Mouse (Mus musculus) limb, embryonic 12.5 days (tissue): ENCODE measurements around the gene Dbp. TPM values are rescaled to one million over a fixed set of nuclear protein-coding genes. Genes with fewer than 3 reads are reported as not detected.

ENCODE experiments used
- ATAC-seq: fragments of 200-750 bp; cut with Nextera tagmentation; 2 replicates; pipeline ENCODE4 v1.8.0; 2017; ENCODE audit warnings: low read depth, moderate TSS enrichment; ENCODE audit not compliant: insufficient number of reproducible peaks, insufficient read depth, low FRiP score, low TSS enrichment
- H3K27ac ChIP-seq: fragments of 300-500 bp; sonication (generic); 2 replicates; pipeline ENCODE4 v1.5.1; 2016; ENCODE audit warnings: mild to moderate bottlenecking, moderate library complexity
- H3K27me3 ChIP-seq: fragments of 300-500 bp; sonication (generic); 2 replicates; pipeline ENCODE4 v1.6.1; 2016; ENCODE audit warnings: mild to moderate bottlenecking, moderate library complexity
- H3K36me3 ChIP-seq: fragments of 300-500 bp; sonication (generic); 2 replicates; pipeline ENCODE4 v1.6.1; 2016; ENCODE audit warnings: mild to moderate bottlenecking, moderate library complexity
- H3K4me1 ChIP-seq: fragments of 300-500 bp; sonication (generic); replicated peaks from 2 replicates; pipeline ENCODE4 v1.6.1; 2016
- H3K4me2 ChIP-seq: fragments of 300-500 bp; sonication (generic); 2 replicates; pipeline ENCODE4 v1.6.1; 2016; ENCODE audit warnings: mild to moderate bottlenecking, moderate library complexity
- H3K4me3 ChIP-seq: fragments of 300-500 bp; sonication (generic); replicated peaks from 2 replicates; pipeline ENCODE4 v1.5.1; 2016; ENCODE audit warnings: mild to moderate bottlenecking
- H3K9ac ChIP-seq: fragments of 300-500 bp; sonication (generic); replicated peaks from 2 replicates; pipeline ENCODE4 v1.6.1; 2016; ENCODE audit warnings: mild to moderate bottlenecking, moderate library complexity
- H3K9me3 ChIP-seq: fragments of 300-500 bp; sonication (generic); 2 replicates; pipeline ENCODE4 v1.6.1; 2016; ENCODE audit warnings: mild to moderate bottlenecking, moderate library complexity
- WGBS: fragments of 180-500 bp; shearing (Covaris S2); methylation state at CpG from one replicate; pipeline ENCODE4 v1.1.7; 2016; 5-methylcytosine and 5-hydroxymethylcytosine counted together
- polyA plus RNA-seq: library from polyadenylated mRNA; unstranded; fragments of >200 nt; fragmentation: Nextera tagmentation; extraction: Ambion mirVana; gene quantifications from 2 replicates; pipeline ENCODE4 v1.2.1, GENCODE M21; 2016

The Dbp gene
- polyA plus RNA-seq, 1 experiment from 2014 or later, result 6.4 TPM

DNA sequence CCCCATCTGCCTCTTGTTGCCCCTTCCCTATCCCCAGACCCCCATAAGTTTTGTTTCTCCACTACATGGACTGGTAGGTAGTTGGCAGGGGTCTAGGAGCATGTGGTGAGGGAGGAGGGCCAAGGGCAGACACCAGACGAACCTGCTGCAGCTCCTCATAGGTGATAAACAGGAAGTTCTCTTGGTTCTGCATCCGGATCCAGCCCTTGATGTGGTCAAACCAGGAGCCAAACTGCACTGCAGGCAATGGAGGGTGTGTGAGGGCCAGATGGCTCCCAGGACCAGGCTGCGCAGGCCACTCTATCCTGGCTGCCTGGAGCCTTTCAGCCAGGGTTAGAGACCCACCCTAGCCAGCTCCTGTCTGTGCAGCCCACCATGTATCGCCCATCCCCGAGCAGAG is 28.6 kb downstream of the Dbp start:
- no peak overlapping the region for H3K27ac ChIP-seq
- peaks cover 13% of the 10 kb centered on the region for H3K4me1 ChIP-seq
- ATAC-seq, result no peak
- no peak overlapping the region for H3K4me2 ChIP-seq
- no peaks in the 10 kb centered on the region for H3K27me3 ChIP-seq
- WGBS, result 72% methylated on average over 5 of the region's 5 CpGs
- peaks cover 15% of the 10 kb centered on the region for H3K36me3 ChIP-seq
- H3K9me3 ChIP-seq, result no peaks in the 10 kb centered on the region
- H3K9ac ChIP-seq, result no peak overlapping the region
- H3K4me3 ChIP-seq, result no peak overlapping the region

- ATAC-seq, result peak; percentile 81; the same call in 1 of the 2 replicates
- H3K4me1 ChIP-seq, result 0 out of 2 replicates have a peak, but pooled peaks cover 4% of the 10 kb centered on the region
- no peak overlapping the region for H3K27ac ChIP-seq
- H3K27me3 ChIP-seq, result no peaks in the 10 kb centered on the region
- H3K4me3 ChIP-seq, result no peak overlapping the region
- no peak overlapping the region for H3K9ac ChIP-seq
- 7% methylated on average over 9 of the region's 9 CpGs for WGBS
- no peak overlapping the region for H3K4me2 ChIP-seq
- no peaks in the 10 kb centered on the region for H3K36me3 ChIP-seq
- no peaks in the 10 kb centered on the region for H3K9me3 ChIP-seq
Measured at GRCm38 (mm10) chr7:45739162-45739763, 34.4 kb downstream of the Dbp start.

- Histone ChIP-seq H3K36me3 (no peaks in the 10 kb centered on the region), H3K4me2 (no peak overlapping the region), H3K4me3 (no peak overlapping the region), H3K27ac (no peak overlapping the region), H3K4me1 (0 out of 2 replicates have a peak, but pooled peaks cover 4% of the 10 kb centered on the region), H3K27me3 (no peaks in the 10 kb centered on the region), H3K9me3 (no peaks in the 10 kb centered on the region), H3K9ac (no peak overlapping the region)
- 76% methylated on average over 10 of the region's 10 CpGs for WGBS
- no peak for ATAC-seq
Measured at GRCm38 (mm10) chr7:45739820-45740219, 34.9 kb downstream of the Dbp start.

GRCm38 (mm10) chr7:45741308-45741707 is 36.4 kb downstream of the Dbp start:
- WGBS, result 85% methylated on average over 12 of the region's 12 CpGs
- Histone ChIP-seq H3K4me1 (0 out of 2 replicates have a peak, but pooled peaks cover 4% of the 10 kb centered on the region), H3K36me3 (no peaks in the 10 kb centered on the region), H3K4me3 (no peak overlapping the region), H3K27ac (no peak overlapping the region), H3K9me3 (no peaks in the 10 kb centered on the region), H3K4me2 (no peak overlapping the region), H3K9ac (no peak overlapping the region), H3K27me3 (no peaks in the 10 kb centered on the region)
- no peak for ATAC-seq

- Histone ChIP-seq H3K27ac (no peak overlapping the region), H3K4me3 (peak overlapping the region; percentile 26), H3K9ac (0 out of 2 replicates have a peak overlapping the region, but pooled peaks have one; percentile 28), H3K36me3 (no peaks in the 10 kb centered on the region), H3K9me3 (0 out of 2 replicates have a peak, but pooled peaks cover 3% of the 10 kb centered on the region), H3K4me2 (peak overlapping the region; percentile 47), H3K4me1 (0 out of 2 replicates have a peak, but pooled peaks cover 4% of the 10 kb centered on the region), H3K27me3 (no peaks in the 10 kb centered on the region)
- WGBS, result 31% methylated on average over 11 of the region's 11 CpGs
- 0 out of 2 replicates have a peak, but pooled peaks have one; percentile 33 for ATAC-seq
Measured at GRCm38 (mm10) chr7:45741777-45742176, 36.9 kb downstream of the Dbp start.

DNA sequence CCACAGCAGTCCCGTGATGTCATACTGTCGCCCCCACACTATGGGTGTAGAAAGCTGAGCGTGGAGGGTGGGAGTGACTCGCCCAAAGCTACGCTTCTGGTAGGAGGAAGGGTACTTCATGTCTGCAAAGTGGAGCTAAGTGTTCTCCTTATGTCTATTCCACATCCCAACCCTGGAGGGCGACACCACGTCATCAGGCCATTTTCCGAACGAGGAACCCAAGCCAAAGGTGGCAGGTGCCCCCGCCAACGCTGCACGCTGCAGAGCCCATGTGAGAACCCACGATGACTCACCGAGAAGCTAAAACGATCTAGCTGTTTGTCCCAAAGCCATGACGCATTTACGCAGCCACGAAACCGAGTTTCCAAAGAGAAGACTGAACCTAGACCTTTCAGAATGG is 37.5 kb downstream of the Dbp start:
- no peak for ATAC-seq
- no peaks in the 10 kb centered on the region for H3K27me3 ChIP-seq
- WGBS, result 31% methylated on average over 19 of the region's 19 CpGs

DNA sequence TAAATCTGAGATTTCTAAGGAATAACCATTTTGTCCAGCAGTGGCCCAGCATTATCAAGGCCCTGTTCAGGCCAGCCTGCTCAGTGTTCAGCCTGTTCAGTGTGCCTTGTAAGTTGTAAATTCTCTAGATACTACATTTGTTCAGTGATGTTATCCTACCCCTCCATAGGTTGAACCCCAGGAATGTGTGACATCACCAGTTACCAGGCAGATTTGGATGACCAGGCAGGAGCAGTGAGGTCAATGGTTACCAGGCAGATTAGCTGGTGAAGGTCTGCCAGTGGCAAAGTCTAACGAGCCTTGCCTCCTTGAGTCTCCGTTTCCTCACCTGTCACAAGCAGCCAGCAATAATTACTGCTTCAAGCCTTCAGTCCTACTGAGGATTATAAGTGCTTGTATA is 39.5 kb downstream of the Dbp start:
- no peak; the same call in 1 of the 2 replicates for ATAC-seq
- Histone ChIP-seq H3K4me3 (no peak overlapping the region), H3K9ac (no peak overlapping the region), H3K4me2 (no peak overlapping the region), H3K4me1 (peaks cover 8% of the 10 kb centered on the region), H3K27ac (no peak overlapping the region), H3K9me3 (0 out of 2 replicates have a peak, but pooled peaks cover 6% of the 10 kb centered on the region), H3K27me3 (no peaks in the 10 kb centered on the region), H3K36me3 (no peaks in the 10 kb centered on the region)
- WGBS, result 35% methylated on average over 2 of the region's 2 CpGs

More for the DNA sequence above, 37.5 kb downstream of the Dbp start:
- Histone ChIP-seq H3K4me3 (peak overlapping the region; percentile 26), H3K4me2 (peak overlapping the region; percentile 47), H3K9me3 (0 out of 2 replicates have a peak, but pooled peaks cover 6% of the 10 kb centered on the region), H3K9ac (0 out of 2 replicates have a peak overlapping the region, but pooled peaks have one; percentile 28), H3K4me1 (0 out of 2 replicates have a peak, but pooled peaks cover 4% of the 10 kb centered on the region), H3K36me3 (no peaks in the 10 kb centered on the region), H3K27ac (no peak overlapping the region)

- H3K36me3 ChIP-seq, result no peaks in the 10 kb centered on the region
- no peaks in the 10 kb centered on the region for H3K27me3 ChIP-seq
- no peak overlapping the region for H3K4me3 ChIP-seq
- ATAC-seq, result no peak
- H3K4me1 ChIP-seq, result peaks cover 13% of the 10 kb centered on the region
- 0 out of 2 replicates have a peak, but pooled peaks cover 6% of the 10 kb centered on the region for H3K9me3 ChIP-seq
- WGBS, result 67% methylated on average over 6 of the region's 6 CpGs
- H3K9ac ChIP-seq, result no peak overlapping the region
- no peak overlapping the region for H3K27ac ChIP-seq
- no peak overlapping the region for H3K4me2 ChIP-seq
Measured at GRCm38 (mm10) chr7:45746518-45746917, 41.6 kb downstream of the Dbp start.

GRCm38 (mm10) chr7:45747450-45747849 is 42.6 kb downstream of the Dbp start:
- Histone ChIP-seq H3K27me3 (no peaks in the 10 kb centered on the region), H3K9ac (no peak overlapping the region), H3K27ac (no peak overlapping the region), H3K36me3 (no peaks in the 10 kb centered on the region), H3K9me3 (0 out of 2 replicates have a peak, but pooled peaks cover 6% of the 10 kb centered on the region), H3K4me1 (peaks cover 9% of the 10 kb centered on the region), H3K4me2 (no peak overlapping the region), H3K4me3 (no peak overlapping the region)
- 82% methylated on average over 3 of the region's 5 CpGs for WGBS
- no peak for ATAC-seq

DNA sequence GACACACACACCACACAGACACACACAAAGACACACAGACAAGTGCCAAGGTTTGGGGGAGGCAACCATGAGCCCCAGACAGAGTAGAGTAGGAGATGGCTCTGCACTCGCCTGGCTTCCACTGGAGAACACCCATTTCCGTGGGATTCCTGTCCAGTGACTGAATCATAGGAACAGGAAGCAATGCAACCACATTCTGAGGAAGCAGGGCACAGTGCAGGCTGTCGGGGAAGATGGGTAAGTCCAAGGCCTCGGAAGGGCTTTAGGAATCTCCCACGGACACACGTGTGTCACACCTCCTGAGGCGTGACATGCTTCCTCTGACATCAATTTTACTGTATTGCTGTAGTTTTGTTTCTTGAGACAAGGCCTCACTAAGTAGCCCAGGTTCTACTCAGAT is 43.2 kb downstream of the Dbp start:
- 0 out of 2 replicates have a peak, but pooled peaks cover 6% of the 10 kb centered on the region for H3K9me3 ChIP-seq
- WGBS, result 79% methylated on average over 7 of the region's 7 CpGs
- no peak overlapping the region for H3K4me3 ChIP-seq
- H3K36me3 ChIP-seq, result no peaks in the 10 kb centered on the region
- H3K27ac ChIP-seq, result no peak overlapping the region
- ATAC-seq, result no peak
- H3K4me1 ChIP-seq, result peaks cover 9% of the 10 kb centered on the region
- H3K27me3 ChIP-seq, result no peaks in the 10 kb centered on the region
- no peak overlapping the region for H3K9ac ChIP-seq
- no peak overlapping the region for H3K4me2 ChIP-seq

GRCm38 (mm10) chr7:45749401-45749800 is 44.5 kb downstream of the Dbp start:
- Histone ChIP-seq H3K27me3 (no peaks in the 10 kb centered on the region), H3K4me3 (no peak overlapping the region), H3K4me1 (peaks cover 9% of the 10 kb centered on the region), H3K4me2 (peak overlapping the region; percentile 13; the same call in 1 of the 2 replicates), H3K27ac (0 out of 2 replicates have a peak overlapping the region, but pooled peaks have one; percentile 7), H3K9me3 (0 out of 2 replicates have a peak, but pooled peaks cover 6% of the 10 kb centered on the region), H3K36me3 (no peaks in the 10 kb centered on the region), H3K9ac (no peak overlapping the region; the same call in 1 of the 2 replicates)
- 36% methylated on average over 10 of the region's 10 CpGs for WGBS
- ATAC-seq, result no peak
